Mouse (Mus musculus) intestine, embryonic 14.5 days (tissue): ENCODE results near the gene Alx3. TPM values are rescaled to one million over a fixed set of nuclear protein-coding genes. Genes with fewer than 3 reads are reported as not detected.
"Not testable (repeated sequence)": the region's sequence is repeated elsewhere in the genome, so short reads cannot be mapped to it uniquely, and the experiment has no call there.

Experiments used
- ATAC-seq: fragments of 200-750 bp; cut with Nextera tagmentation; replicated peaks from 2 replicates; pipeline ENCODE4 v1.8.0; 2017; ENCODE audit warnings: low read depth, moderate number of reproducible peaks, moderate TSS enrichment, moderate library complexity; ENCODE audit not compliant: low FRiP score, low TSS enrichment
- DNase-seq: peaks from one replicate; pipeline ENCODE4 v3.0.0-alpha.2; 2018; ENCODE audit warnings: low spot score
- H3K27ac ChIP-seq: fragments of 300-500 bp; sonication (generic); 2 replicates; pipeline ENCODE4 v1.5.1; 2014; ENCODE audit warnings: low read depth, mild to moderate bottlenecking, control low read depth
- H3K27me3 ChIP-seq: fragments of 300-500 bp; sonication (generic); replicated peaks from 2 replicates; pipeline ENCODE4 v1.6.1; 2014; ENCODE audit warnings: low read length, control low read depth; ENCODE audit not compliant: control insufficient read depth, insufficient read depth
- H3K36me3 ChIP-seq: fragments of 300-500 bp; sonication (generic); 2 replicates; pipeline ENCODE4 v1.6.1; 2014; ENCODE audit warnings: low read length, control low read depth; ENCODE audit not compliant: control insufficient read depth, insufficient read depth
- H3K4me1 ChIP-seq: fragments of 300-500 bp; sonication (generic); replicated peaks from 2 replicates; pipeline ENCODE4 v1.6.1; 2014; ENCODE audit warnings: low read length, control low read depth, mixed read lengths; ENCODE audit not compliant: control insufficient read depth, insufficient read depth
- H3K4me2 ChIP-seq: fragments of 300-500 bp; sonication (generic); 2 replicates; pipeline ENCODE4 v1.6.1; 2014; ENCODE audit warnings: low read length
- H3K4me3 ChIP-seq: fragments of 300-500 bp; sonication (generic); 2 replicates; pipeline ENCODE4 v1.5.1; 2014; ENCODE audit warnings: low read depth, low read length, control low read depth, mixed read lengths
- H3K9ac ChIP-seq: fragments of 300-500 bp; sonication (generic); 2 replicates; pipeline ENCODE4 v1.6.1; 2014; ENCODE audit warnings: mild to moderate bottlenecking, low read length
- H3K9me3 ChIP-seq: fragments of 300-500 bp; sonication (generic); 2 replicates; pipeline ENCODE4 v1.6.1; 2016; ENCODE audit warnings: low read length, control low read depth; ENCODE audit not compliant: control insufficient read depth
- WGBS: fragments of 180-500 bp; shearing (Covaris S2); extraction: QIAGEN DNeasy Blood & Tissue Kit; methylation state at CpG from one replicate; pipeline ENCODE4 v1.1.7; 2014; 5-methylcytosine and 5-hydroxymethylcytosine counted together
- polyA plus RNA-seq: library from polyadenylated mRNA; unstranded; fragments of >200 nt; fragmentation: Nextera tagmentation; extraction: Ambion mirVana; gene quantifications from 2 replicates; pipeline ENCODE4 v1.2.1, GENCODE M21; 2014

The Alx3 gene
- polyA plus RNA-seq, 1 experiment from 2014 or later: not detected

DNA sequence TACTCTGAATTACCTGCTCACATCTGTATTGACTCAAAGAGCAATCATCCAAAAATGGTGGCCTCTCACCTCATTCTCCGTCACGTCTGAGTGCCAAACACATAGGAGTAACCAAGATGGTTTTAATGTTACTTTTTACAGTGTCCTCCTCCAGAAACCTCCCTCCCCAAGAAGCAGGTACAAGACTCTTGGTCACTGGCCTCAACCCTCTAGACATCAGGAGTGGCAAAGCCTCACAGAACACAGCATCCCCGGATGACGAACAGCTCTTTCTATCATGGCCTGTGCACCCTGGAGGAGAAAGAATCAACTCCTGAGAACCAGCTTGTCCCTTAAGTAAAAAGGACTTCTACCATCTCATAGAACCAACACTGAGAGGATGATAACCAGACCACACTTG, 38.0 kb downstream of the Alx3 start:
- no peaks in the 10 kb centered on the region for H3K27me3 ChIP-seq
- no peaks in the 10 kb centered on the region for H3K36me3 ChIP-seq
- H3K9ac ChIP-seq: no peak overlapping the region
- no peak overlapping the region for H3K4me3 ChIP-seq
- 92% methylated on average over 4 of the region's 4 CpGs for WGBS
- H3K4me1 ChIP-seq: peaks cover 7% of the 10 kb centered on the region; the same call in 1 of the 2 replicates
- H3K4me2 ChIP-seq: no peak overlapping the region
- ATAC-seq: no peak
- no peak for DNase-seq
- no peaks in the 10 kb centered on the region for H3K9me3 ChIP-seq
- H3K27ac ChIP-seq: no peak overlapping the region

DNA sequence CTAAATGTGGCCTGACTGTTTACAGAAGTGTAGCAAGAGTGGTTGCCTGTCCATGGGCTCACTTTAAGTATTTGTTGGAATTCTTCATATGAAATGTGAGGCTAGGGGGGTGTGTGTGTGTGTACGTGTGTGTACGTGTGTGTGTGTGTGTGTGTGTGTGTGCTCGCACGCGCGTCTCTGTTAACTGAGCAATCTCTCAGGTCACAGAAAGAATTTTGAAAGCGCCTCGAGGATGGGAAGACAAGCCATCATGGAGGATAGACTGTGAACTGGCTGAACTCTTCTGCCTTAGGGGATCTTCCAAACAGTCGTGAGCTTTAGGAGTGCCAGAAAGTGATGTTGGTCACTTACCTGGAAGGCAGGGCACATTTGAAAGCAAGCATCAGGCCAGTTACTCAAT, 39.1 kb downstream of the Alx3 start:
- Histone ChIP-seq H3K4me1 (peaks cover 7% of the 10 kb centered on the region; the same call in 1 of the 2 replicates), H3K9me3 (no peaks in the 10 kb centered on the region), H3K4me2 (no peak overlapping the region), H3K4me3 (no peak overlapping the region), H3K27me3 (no peaks in the 10 kb centered on the region), H3K27ac (no peak overlapping the region), H3K9ac (no peak overlapping the region), H3K36me3 (no peaks in the 10 kb centered on the region)
- DNase-seq (no peak), ATAC-seq (no peak)
- WGBS: 91% methylated on average over 9 of the region's 9 CpGs

DNA sequence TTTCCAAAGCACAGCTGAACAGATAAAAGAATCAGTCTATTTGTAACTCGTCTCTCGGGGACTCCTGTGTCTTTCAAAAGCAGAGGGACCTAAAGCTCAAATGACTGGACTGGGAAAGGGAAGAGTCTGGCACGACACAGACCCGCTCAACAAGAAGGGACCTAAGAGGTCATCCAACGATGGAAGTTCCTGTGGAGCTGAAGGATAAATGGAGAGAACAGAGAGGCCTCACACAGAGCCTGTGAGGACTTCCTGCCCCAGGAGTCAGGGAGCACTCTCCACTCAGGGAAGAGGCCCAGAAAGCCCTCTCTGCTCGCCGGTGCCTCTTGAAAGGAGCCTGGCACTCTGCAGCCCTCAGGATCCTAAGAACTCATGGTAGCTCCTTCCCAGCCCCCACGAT, 41.0 kb downstream of the Alx3 start:
- no peak overlapping the region for H3K27ac ChIP-seq
- no peaks in the 10 kb centered on the region for H3K4me1 ChIP-seq
- H3K36me3 ChIP-seq: no peaks in the 10 kb centered on the region
- no peak overlapping the region for H3K4me3 ChIP-seq
- DNase-seq (no peak), ATAC-seq (no peak)
- no peak overlapping the region for H3K9ac ChIP-seq
- no peaks in the 10 kb centered on the region for H3K27me3 ChIP-seq
- 47% methylated on average over 8 of the region's 8 CpGs for WGBS
- H3K4me2 ChIP-seq: no peak overlapping the region
- no peaks in the 10 kb centered on the region for H3K9me3 ChIP-seq

DNA sequence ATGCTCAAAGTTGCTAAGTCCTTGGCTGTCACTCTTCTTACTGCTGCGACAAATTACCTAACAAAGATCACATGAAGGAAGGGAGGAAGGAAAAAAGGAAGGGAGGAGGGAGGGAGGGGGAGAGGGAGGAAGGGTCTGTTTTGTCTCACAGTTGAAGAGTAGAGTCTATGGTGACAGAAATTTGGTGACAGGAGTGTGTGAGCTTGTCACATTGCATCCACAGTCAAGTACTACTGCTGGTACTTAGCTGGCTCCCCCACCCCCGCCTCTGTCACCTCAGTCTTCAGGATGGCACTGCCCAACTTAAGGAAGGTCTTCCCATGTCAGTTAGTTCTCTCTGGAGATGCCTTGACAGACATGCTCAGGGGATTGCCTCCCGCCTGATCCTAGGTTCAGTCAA, 41.4 kb downstream of the Alx3 start:
- Histone ChIP-seq H3K4me1 (no peaks in the 10 kb centered on the region), H3K36me3 (no peaks in the 10 kb centered on the region), H3K9ac (no peak overlapping the region), H3K4me2 (no peak overlapping the region), H3K4me3 (no peak overlapping the region), H3K27me3 (no peaks in the 10 kb centered on the region), H3K27ac (no peak overlapping the region), H3K9me3 (no peaks in the 10 kb centered on the region)
- ATAC-seq: no peak
- DNase-seq: no peak
- WGBS: 74% methylated on average over 3 of the region's 3 CpGs

DNA sequence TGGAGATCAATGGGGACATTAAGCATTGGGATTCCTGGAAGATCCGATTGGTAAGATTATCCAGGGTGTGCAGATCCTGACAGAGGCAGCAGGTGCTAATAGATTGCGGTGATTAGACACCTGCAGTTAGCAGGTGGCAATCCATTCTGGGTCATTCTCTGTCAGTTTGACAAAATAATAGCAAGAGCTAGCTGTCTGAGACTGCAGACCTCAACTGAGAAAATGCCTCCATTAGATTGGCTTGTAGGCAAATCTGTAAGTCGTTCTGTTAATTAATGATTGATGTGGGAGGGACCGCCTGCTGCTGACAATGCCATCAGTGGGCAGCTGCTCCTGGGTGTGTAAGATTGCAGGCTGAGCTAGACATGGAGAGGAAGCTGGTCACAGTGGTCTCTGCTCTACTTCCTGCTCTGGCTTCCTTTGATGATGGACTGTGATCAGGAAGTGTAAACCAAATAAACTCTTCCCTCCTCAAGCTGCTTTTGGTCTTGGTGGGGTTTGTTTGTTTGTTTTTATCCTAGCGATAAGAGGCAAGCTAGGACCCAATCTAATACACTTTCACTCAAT, 42.9 kb downstream of the Alx3 start:
- Histone ChIP-seq H3K36me3 (no peaks in the 10 kb centered on the region), H3K4me2 (no peak overlapping the region), H3K9ac (no peak overlapping the region), H3K27ac (no peak overlapping the region), H3K4me3 (no peak overlapping the region), H3K9me3 (no peaks in the 10 kb centered on the region), H3K27me3 (no peaks in the 10 kb centered on the region), H3K4me1 (no peaks in the 10 kb centered on the region)
- no peak for ATAC-seq
- WGBS: 65% methylated on average over 5 of the region's 5 CpGs
- DNase-seq: no peak

DNA sequence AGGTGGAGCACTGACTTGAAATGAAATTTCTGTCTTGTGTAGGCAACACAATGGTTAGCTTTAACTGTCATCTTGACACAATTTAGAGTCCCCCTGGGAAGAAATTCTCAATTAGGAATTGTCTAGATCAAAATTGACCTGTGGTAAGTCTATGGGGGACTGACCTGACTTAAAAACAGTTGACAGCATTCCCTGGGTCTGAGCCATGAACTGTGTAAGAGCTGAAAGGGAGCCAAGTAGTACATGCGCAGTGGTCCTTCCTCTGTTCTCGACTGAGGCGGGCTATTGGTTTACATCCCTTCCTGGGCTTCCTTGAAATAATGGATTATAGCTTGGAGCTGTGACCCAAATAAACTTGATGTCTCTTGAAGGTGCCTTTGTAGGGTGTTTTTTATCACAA, 52.1 kb downstream of the Alx3 start:
- Histone ChIP-seq H3K9me3 (no peaks in the 10 kb centered on the region), H3K27me3 (no peaks in the 10 kb centered on the region), H3K36me3 (no peaks in the 10 kb centered on the region), H3K27ac (no peak overlapping the region), H3K4me1 (0 out of 2 replicates have a peak, but pooled peaks cover 2% of the 10 kb centered on the region), H3K4me3 (no peak overlapping the region), H3K9ac (no peak overlapping the region), H3K4me2 (no peak overlapping the region)
- ATAC-seq: no peak
- 86% methylated on average over 3 of the region's 3 CpGs for WGBS
- DNase-seq: no peak

DNA sequence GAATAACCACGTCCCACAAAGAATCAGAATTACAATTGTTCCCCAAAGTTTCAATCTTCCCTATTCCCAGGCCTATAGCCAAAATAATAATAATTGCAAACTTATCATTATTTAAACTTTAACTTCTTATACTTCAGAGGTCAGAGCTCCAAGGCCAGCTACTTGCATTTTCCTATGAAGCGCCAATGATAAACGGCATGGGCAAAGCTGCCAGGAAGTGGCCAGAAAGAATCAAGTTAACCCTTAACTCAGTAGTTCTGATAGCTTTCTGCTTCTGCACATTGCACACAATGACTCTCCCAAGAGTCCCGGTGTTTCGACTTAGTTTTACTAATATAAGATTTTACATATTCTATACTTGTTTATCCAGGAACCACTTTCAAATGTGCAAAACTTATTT, 55.4 kb downstream of the Alx3 start:
- not testable (repeated sequence) for DNase-seq, H3K9me3 ChIP-seq, H3K9ac ChIP-seq, H3K27me3 ChIP-seq, H3K27ac ChIP-seq, H3K4me1 ChIP-seq, H3K4me2 ChIP-seq, H3K36me3 ChIP-seq, ATAC-seq, H3K4me3 ChIP-seq
- WGBS: 58% methylated on average over 5 of the region's 5 CpGs

DNA sequence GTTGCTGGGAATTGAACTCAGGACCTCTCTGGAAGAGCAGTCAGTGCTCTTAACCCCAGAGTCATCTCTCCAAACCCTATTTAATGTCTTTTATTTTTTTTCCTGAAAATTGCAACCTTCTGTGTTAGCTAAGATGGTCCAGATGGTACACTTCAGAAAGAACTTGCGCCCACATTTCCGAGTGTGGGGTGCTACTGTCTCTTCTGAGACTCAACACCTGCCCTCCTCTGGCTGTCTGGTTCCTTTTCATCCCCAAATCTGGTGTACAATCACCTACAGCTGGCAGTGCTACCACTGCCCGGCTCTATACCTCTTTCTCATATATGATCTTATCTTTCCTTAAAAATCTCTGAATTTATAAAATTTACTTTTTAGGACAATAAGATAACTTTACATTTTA, 58.1 kb downstream of the Alx3 start:
- Histone ChIP-seq H3K4me2 (no peak overlapping the region), H3K4me1 (0 out of 2 replicates have a peak, but pooled peaks cover 1% of the 10 kb centered on the region), H3K4me3 (no peak overlapping the region), H3K9ac (no peak overlapping the region), H3K36me3 (no peaks in the 10 kb centered on the region), H3K27me3 (no peaks in the 10 kb centered on the region), H3K27ac (no peak overlapping the region), H3K9me3 (no peaks in the 10 kb centered on the region)
- 98% methylated on average over 3 of the region's 3 CpGs for WGBS
- DNase-seq (no peak), ATAC-seq (no peak)

DNA sequence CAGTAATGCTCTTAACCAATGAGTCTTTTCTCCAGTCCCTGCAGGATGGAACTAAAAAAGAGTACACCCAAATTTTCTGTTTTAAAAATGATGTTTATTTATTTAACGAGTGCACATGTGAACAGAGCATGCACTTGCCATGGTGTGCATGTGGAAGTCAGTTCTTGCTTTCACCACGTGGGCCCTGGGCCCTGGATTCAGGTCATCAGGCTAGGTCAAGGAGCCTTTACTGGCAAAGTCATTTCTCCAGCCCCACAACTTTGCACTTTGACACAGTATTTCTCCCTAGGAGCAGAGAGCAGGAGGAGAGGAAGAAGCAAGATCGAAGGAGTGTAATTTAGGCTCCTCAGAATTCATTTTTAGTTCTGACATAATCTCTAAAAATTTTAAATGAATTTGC, 60.0 kb downstream of the Alx3 start:
- Histone ChIP-seq H3K4me1 (no peaks in the 10 kb centered on the region), H3K27ac (no peak overlapping the region), H3K36me3 (peaks cover 13% of the 10 kb centered on the region), H3K9me3 (no peaks in the 10 kb centered on the region), H3K9ac (no peak overlapping the region), H3K4me3 (no peak overlapping the region), H3K4me2 (no peak overlapping the region), H3K27me3 (no peaks in the 10 kb centered on the region)
- 76% methylated on average over 3 of the region's 3 CpGs for WGBS
- ATAC-seq (no peak), DNase-seq (no peak)
